Mouse (Mus musculus): ENCODE measurements around the gene Ptprr.

GRCm38 (mm10) chr10:116205580-116206358, 187.8 kb downstream of the Ptprr start:
- TF ChIP-seq POLR2A (IDR thresholded peaks at IDR 0.05; ENCODE audit: insufficient read depth, low read depth, low read length) (peak; percentile 67; the same call in 1 of the 2 replicates), EP300 (IDR thresholded peaks at IDR 0.05; ENCODE audit: insufficient read depth, low read depth, low read length) (peak; percentile 86), CTCF (IDR thresholded peaks at IDR 0.05) (no peak)

Data from heart, adult 2 months (tissue).